Mouse (Mus musculus): ENCODE measurements around the gene Ankrd28.

- no peak for TF ChIP-seq CTCF (IDR thresholded peaks at IDR 0.05; ENCODE audit: extremely low read depth, insufficient read depth, insufficient read length, insufficient replicate concordance)
- TF ChIP-seq POLR2A (IDR thresholded peaks at IDR 0.05; ENCODE audit: low read depth, low read length), result no peak
Observed at GRCm38 (mm10) chr14:31772251-31772650, 58.2 kb downstream of the Ankrd28 start.

Data from spleen, adult 2 months (tissue).